Mouse (Mus musculus) CH12.LX (cell line): ENCODE measurements around the gene Gnat1. TPM values are rescaled to one million over a fixed set of nuclear protein-coding genes. Genes with fewer than 3 reads are reported as not detected.

Experiments used
- DNase-seq: peaks from one replicate; pipeline ENCODE4 v3.0.0-alpha.2; 2013; ENCODE audit errors: extremely low read depth
- H3K27ac ChIP-seq: 2 replicates; pipeline ENCODE4 v1.5.1; 2012; ENCODE audit warnings: low read depth, mild to moderate bottlenecking, control low read depth, moderate library complexity; ENCODE audit not compliant: insufficient read depth
- H3K27me3 ChIP-seq: replicated peaks from 2 replicates; pipeline ENCODE3; 2012; ENCODE audit warnings: inconsistent platforms
- H3K36me3 ChIP-seq, 2 experiments: replicated peaks in 1 of 2; 2 replicates each; pipeline versions ENCODE3 to v1.6.1; 2012; ENCODE audit warnings: inconsistent platforms in 1 of 2, low read length in 1 of 2, mild to moderate bottlenecking in 1 of 2, mixed read lengths in 1 of 2, moderate library complexity in 1 of 2; ENCODE audit not compliant: control insufficient read depth in 1 of 2, insufficient read depth in 1 of 2
- H3K4me1 ChIP-seq, 2 experiments: 2 replicates each; pipeline ENCODE4 v1.6.1; 2012; ENCODE audit warnings: inconsistent platforms in 1 of 2, moderate library complexity in 1 of 2; ENCODE audit not compliant: insufficient read depth in 2 of 2, control insufficient read depth in 1 of 2
- H3K4me2 ChIP-seq: 2 replicates; pipeline ENCODE4 v1.6.1; 2012; ENCODE audit warnings: low read depth, mild to moderate bottlenecking, control low read depth; ENCODE audit not compliant: poor library complexity, insufficient read depth, severe bottlenecking
- H3K4me3 ChIP-seq, 3 experiments: fragments of 150-350 bp in 1 of 3; sonication (generic) in 1 of 3; replicated peaks in 1 of 3; 2 replicates each; pipeline versions ENCODE3 to v1.5.1; 2011 to 2012; ENCODE audit warnings: low read depth in 2 of 3, low read length in 2 of 3, mild to moderate bottlenecking in 2 of 3, moderate library complexity in 2 of 3, control low read depth in 1 of 3, improper control_type of control experiment in 1 of 3, inconsistent platforms in 1 of 3, mixed read lengths in 1 of 3; ENCODE audit not compliant: poor library complexity in 1 of 3
- H3K79me2 ChIP-seq: replicated peaks from 2 replicates; pipeline ENCODE4 v1.6.1; 2012; ENCODE audit warnings: mild to moderate bottlenecking, moderate library complexity; ENCODE audit not compliant: control insufficient read depth, poor library complexity, insufficient read depth, severe bottlenecking; ENCODE audit errors: extremely low read depth
- H3K9ac ChIP-seq: 2 replicates; pipeline ENCODE4 v1.6.1; 2012; ENCODE audit warnings: low read depth, mild to moderate bottlenecking, control low read depth, moderate library complexity; ENCODE audit not compliant: insufficient read depth
- H3K9me3 ChIP-seq: replicated peaks from 2 replicates; pipeline ENCODE3; 2012; ENCODE audit warnings: low read length, inconsistent platforms, mixed read lengths
- BHLHE40 ChIP-seq: IDR thresholded peaks from 2 replicates; pipeline ENCODE4 v1.6.1; 2011; ENCODE audit warnings: mild to moderate bottlenecking, low read depth, low read length, improper control_type of control experiment
- CHD2 ChIP-seq: IDR thresholded peaks from 2 replicates; pipeline ENCODE4 v1.6.1; 2011; ENCODE audit warnings: low read length, improper control_type of control experiment
- ELF1 ChIP-seq: IDR thresholded peaks from 2 replicates; pipeline ENCODE4 v1.6.1; 2014; ENCODE audit warnings: low read depth, mild to moderate bottlenecking, inconsistent platforms, low read length, improper control_type of control experiment
- EP300 ChIP-seq: IDR thresholded peaks from 2 replicates; pipeline ENCODE4 v1.6.1; 2011; ENCODE audit warnings: low read length, improper control_type of control experiment
- ETS1 ChIP-seq: conservative IDR thresholded peaks from 2 replicates; pipeline ENCODE4 v1.6.1; 2012; ENCODE audit warnings: low read depth, mild to moderate bottlenecking, inconsistent platforms, low read length, improper control_type of control experiment, moderate library complexity
- IRF4 ChIP-seq: IDR thresholded peaks from 2 replicates; pipeline ENCODE4 v1.6.1; 2014; ENCODE audit warnings: low read depth, mild to moderate bottlenecking, inconsistent platforms, low read length, improper control_type of control experiment
- JUND ChIP-seq: conservative IDR thresholded peaks from 2 replicates; pipeline ENCODE4 v1.6.1; 2011; ENCODE audit warnings: low read depth, low read length, improper control_type of control experiment
- KAT2A ChIP-seq: IDR thresholded peaks from 2 replicates; pipeline ENCODE4 v1.6.1; 2012; ENCODE audit warnings: low read length, improper control_type of control experiment, inconsistent platforms; ENCODE audit not compliant: insufficient replicate concordance
- MAFK ChIP-seq: IDR thresholded peaks from 2 replicates; pipeline ENCODE4 v1.6.1; 2011; ENCODE audit warnings: low read length, improper control_type of control experiment; ENCODE audit not compliant: insufficient replicate concordance
- MAX ChIP-seq: IDR thresholded peaks from 2 replicates; pipeline ENCODE4 v1.6.1; 2011; ENCODE audit warnings: low read length, improper control_type of control experiment
- MAZ ChIP-seq: IDR thresholded peaks from 2 replicates; pipeline ENCODE4 v1.6.1; 2012; ENCODE audit warnings: low read depth, mild to moderate bottlenecking, inconsistent platforms, low read length, improper control_type of control experiment, moderate library complexity
- POLR2A ChIP-seq: IDR thresholded peaks from 2 replicates; pipeline ENCODE4 v1.6.1; 2011; ENCODE audit warnings: low read depth, mild to moderate bottlenecking, improper control_type of control experiment, low read length
- POLR2AphosphoS2 ChIP-seq: IDR thresholded peaks from 2 replicates; pipeline ENCODE4 v1.6.1; 2011; ENCODE audit warnings: low read depth, low read length, improper control_type of control experiment
- RCOR1 ChIP-seq: conservative IDR thresholded peaks from 2 replicates; pipeline ENCODE4 v1.6.1; 2012; ENCODE audit warnings: low read depth, mild to moderate bottlenecking, inconsistent platforms, low read length, improper control_type of control experiment
- TCF12 ChIP-seq: IDR thresholded peaks from 2 replicates; pipeline ENCODE4 v1.6.1; 2014; ENCODE audit warnings: low read depth, mild to moderate bottlenecking, inconsistent platforms, low read length, improper control_type of control experiment
- UBTF ChIP-seq: IDR thresholded peaks from 2 replicates; pipeline ENCODE4 v1.6.1; 2012; ENCODE audit warnings: low read depth, mild to moderate bottlenecking, inconsistent platforms, low read length, improper control_type of control experiment, moderate library complexity
- ZC3H11A ChIP-seq: IDR thresholded peaks from 2 replicates; pipeline ENCODE4 v1.6.1; 2012; ENCODE audit warnings: low read depth, mild to moderate bottlenecking, inconsistent platforms, low read length, improper control_type of control experiment
- dilution Hi-C: fragments of 300-500 bp; cut with MboI; formaldehyde crosslinking; loops from 2 replicates; pipeline ENCODE4 v1.14.3; 2020; ENCODE audit warnings: low sequenced_read_pairs; ENCODE audit not compliant: extremely low pct_unique_long_range_greater_than_20kb, extremely low pct_ligation_motif_present
- in situ Hi-C: fragments of 300-500 bp; cut with MboI; formaldehyde crosslinking; loops from 3 replicates; pipeline ENCODE4 v1.14.3; 2019; ENCODE audit warnings: low sequenced_read_pairs, low pct_ligation_motif_present, low pct_unique_long_range_greater_than_20kb, mixed read lengths
- polyA plus RNA-seq: library from polyadenylated mRNA; unstranded; fragments of >175 nt; gene quantifications from 2 replicates; pipeline ENCODE4 v1.2.1, GENCODE M21; 2012; ENCODE audit warnings: low read depth; ENCODE audit not compliant: insufficient read length
- total RNA-seq, 2 experiments: library from RNA; depleted of rRNA; stranded (reverse); fragments of 300-350 nt in 1 of 2; fragments of >200 nt in 1 of 2; gene quantifications; 2 replicates each; pipeline ENCODE4 v1.2.3; 2012 to 2014

Gene Gnat1
- total and polyA plus RNA-seq, 3 experiments = 3.0 TPM; not detected in 2

GRCm38 (mm10) chr9:107695441-107696105 lies 16.1 kb upstream of the Gnat1 start:
- DNase-seq = no peak
- H3K27ac ChIP-seq = no peak overlapping the region
- peaks cover 8 to 39% of the 10 kb centered on the region in 2 experiments for H3K4me1 ChIP-seq
- H3K9me3 ChIP-seq = no peaks in the 10 kb centered on the region
- H3K36me3 ChIP-seq = no peaks in the 10 kb centered on the region
- dilution Hi-C loops = no loop called here
- no peak overlapping the region for H3K9ac ChIP-seq
- no peaks in the 10 kb centered on the region for H3K79me2 ChIP-seq
- H3K4me2 ChIP-seq = no peak overlapping the region
- no peak overlapping the region for H3K4me3 ChIP-seq
- in situ Hi-C loops = no loop called here
- TF ChIP-seq ELF1 = no peak
- peaks cover 71% of the 10 kb centered on the region for H3K27me3 ChIP-seq

DNA sequence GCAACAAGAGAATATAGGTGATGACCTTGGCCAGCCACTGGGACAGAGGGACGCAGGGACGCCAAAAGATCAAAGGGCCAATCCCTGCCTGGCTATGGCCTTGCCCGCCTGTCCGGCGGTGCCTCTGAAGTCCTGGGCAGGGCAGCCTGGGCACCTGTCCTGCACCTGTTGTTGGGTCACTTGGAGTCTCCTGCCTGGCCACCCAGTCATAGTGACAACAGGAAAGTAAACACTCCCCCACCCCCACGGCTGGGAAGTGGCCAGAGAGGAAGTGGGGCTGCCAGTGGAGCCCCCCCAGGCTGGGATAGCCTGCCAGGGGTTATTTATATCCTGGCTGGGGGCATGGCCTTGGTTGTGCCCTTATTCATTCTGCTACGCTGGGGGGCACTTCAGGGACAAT lies 15.1 kb upstream of the Gnat1 start:
- Histone ChIP-seq H3K27ac (no peak overlapping the region), H3K79me2 (no peaks in the 10 kb centered on the region), H3K9me3 (no peaks in the 10 kb centered on the region), H3K4me1 (peaks cover 11 to 36% of the 10 kb centered on the region in 2 experiments), H3K27me3 (peaks cover 71% of the 10 kb centered on the region), H3K4me3 (no peak overlapping the region)
- in situ Hi-C loops = no loop called here
- DNase-seq = no peak
- TF ChIP-seq MAZ = no peak
- no peak for TF ChIP-seq JUND
- TF ChIP-seq IRF4 = no peak
- TF ChIP-seq POLR2A = no peak
- TF ChIP-seq UBTF = no peak
- no peak for TF ChIP-seq MAX
- no peak for TF ChIP-seq KAT2A
- TF ChIP-seq BHLHE40 = no peak
- no peak for TF ChIP-seq RCOR1
- TF ChIP-seq ETS1 = no peak
- no peak for TF ChIP-seq ZC3H11A
- TF ChIP-seq EP300 = no peak
- TF ChIP-seq CHD2 = no peak
- no peak for TF ChIP-seq TCF12
- TF ChIP-seq POLR2AphosphoS2 = no peak
- no peak for TF ChIP-seq MAFK
- TF ChIP-seq, all 38 proteins: peak for 0
- H3K4me2 ChIP-seq = no peak overlapping the region
- H3K36me3 ChIP-seq = no peaks in the 10 kb centered on the region
- no peak overlapping the region for H3K9ac ChIP-seq
- dilution Hi-C loops = no loop called here
